Mouse (Mus musculus): ENCODE measurements around the gene Tlcd1. TPM values are rescaled to one million over a fixed set of nuclear protein-coding genes. Genes with fewer than 3 reads are reported as not detected.

The Tlcd1 gene
- polyA plus RNA-seq, 2 experiments = 44.9 to 69.6 TPM

DNA sequence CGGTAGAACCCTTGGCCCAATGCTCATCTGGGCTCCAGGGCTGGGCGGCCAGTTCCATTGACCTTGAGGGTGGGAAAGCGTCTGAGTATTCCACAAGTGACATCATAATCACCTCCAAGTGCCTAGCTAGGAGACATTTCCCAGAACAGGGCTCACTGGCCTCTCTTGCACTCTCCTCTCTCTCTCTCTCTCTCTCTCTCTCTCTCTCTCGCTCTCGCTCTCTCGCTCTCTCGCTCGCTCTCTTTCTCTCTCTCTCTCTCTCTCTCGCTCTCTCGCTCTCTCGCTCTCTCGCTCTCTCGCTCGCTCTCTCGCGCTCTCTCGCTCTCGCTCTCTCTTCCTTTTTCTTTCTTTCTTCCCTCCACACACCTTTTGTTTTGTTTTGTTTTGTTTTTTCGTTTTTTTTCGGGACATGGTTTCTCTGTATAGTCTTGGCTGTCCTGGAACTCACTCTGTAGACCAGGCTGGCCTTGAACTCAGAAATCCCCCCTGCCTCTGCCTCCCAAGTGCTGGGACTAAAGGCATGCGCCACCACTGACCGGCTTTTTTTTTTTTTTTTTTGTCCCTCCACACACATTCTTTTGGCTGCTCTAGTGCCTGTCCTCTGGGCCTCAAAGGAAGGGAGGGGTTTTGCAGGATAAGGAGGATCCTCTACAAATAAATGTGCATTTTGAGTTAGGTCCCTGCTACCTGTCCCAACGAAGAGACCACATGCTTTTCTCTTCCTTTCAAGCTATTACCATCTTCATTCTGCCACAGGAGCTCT, 18.8 kb downstream of the Tlcd1 start:
- Histone ChIP-seq H3K27ac (no peak overlapping the region), H3K4me1 (replicated peaks; ENCODE audit: control insufficient read depth in 2 of 2, insufficient read depth in 2 of 2, low read length in 1 of 2) (peaks cover 0 to 3% of the 10 kb centered on the region in 2 experiments; a peak in 2 of 4 replicates), H3K36me3 (replicated peaks; ENCODE audit: control insufficient read depth, insufficient read depth, low read depth) (no peaks in the 10 kb centered on the region), H3K9ac (replicated peaks) (no peak overlapping the region), H3K4me2 (ENCODE audit: low read depth) (peak overlapping the region; percentile 75), H3K27me3 (ENCODE audit: control insufficient read depth, insufficient read depth, low read length) (peaks cover 12% of the 10 kb centered on the region), H3K9me3 (ENCODE audit: control insufficient read depth, low read length) (no peaks in the 10 kb centered on the region), H3K4me3 (ENCODE audit: insufficient read depth in 1 of 2, low read depth in 2 of 2, low read length in 2 of 2) (peak overlapping the region; percentile 56 to 88)
- no peak for ATAC-seq (ENCODE audit: insufficient read depth)
- no peak for DNase-seq (ENCODE audit: low read depth in 3 of 3, low spot score in 3 of 3)
- 59% methylated on average over 23 of the region's 23 CpGs for WGBS (ENCODE audit: insufficient replicate concordance)
- TF ChIP-seq CTCF (IDR thresholded peaks at IDR 0.05; ENCODE audit: low read depth) = no peak
- no peak for TF ChIP-seq EP300 (IDR thresholded peaks at IDR 0.05; ENCODE audit: low read depth)

DNA sequence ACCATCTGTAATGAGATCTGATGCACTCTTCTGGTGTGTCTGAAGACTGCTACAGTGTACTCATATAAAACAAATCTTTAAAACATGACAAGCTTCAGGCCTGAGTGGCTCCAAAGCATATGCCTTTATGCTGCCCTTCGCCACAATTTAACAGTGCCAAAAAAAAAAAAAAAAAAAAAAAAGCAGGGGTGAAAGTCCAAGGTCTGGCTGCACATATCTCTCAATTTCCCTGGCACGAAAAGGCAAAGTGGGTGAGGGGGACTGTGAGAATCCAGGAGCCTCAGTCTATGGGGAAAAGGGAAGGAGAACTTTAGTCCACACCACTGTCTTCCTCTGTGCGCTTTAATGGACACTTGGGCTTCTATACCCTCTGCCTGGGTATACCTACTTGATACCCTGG, 25.9 kb downstream of the Tlcd1 start:
- H3K9ac ChIP-seq (replicated peaks) = no peak overlapping the region
- no peaks in the 10 kb centered on the region for H3K4me1 ChIP-seq (replicated peaks; ENCODE audit: control insufficient read depth in 2 of 2, insufficient read depth in 2 of 2, low read length in 1 of 2)
- H3K9me3 ChIP-seq (ENCODE audit: control insufficient read depth, low read length) = no peaks in the 10 kb centered on the region
- DNase-seq (ENCODE audit: low read depth in 3 of 3, low spot score in 3 of 3) (no peak), ATAC-seq (ENCODE audit: insufficient read depth) (no peak)
- H3K36me3 ChIP-seq (replicated peaks; ENCODE audit: control insufficient read depth, insufficient read depth, low read depth) = peaks cover 11% of the 10 kb centered on the region
- 64% methylated on average over 3 of the region's 3 CpGs for WGBS (ENCODE audit: insufficient replicate concordance)
- H3K27ac ChIP-seq = no peak overlapping the region
- H3K4me2 ChIP-seq (ENCODE audit: low read depth) = no peak overlapping the region
- no peak overlapping the region for H3K4me3 ChIP-seq (ENCODE audit: insufficient read depth in 1 of 2, low read depth in 2 of 2, low read length in 2 of 2)
- no peaks in the 10 kb centered on the region for H3K27me3 ChIP-seq (ENCODE audit: control insufficient read depth, insufficient read depth, low read length)
- TF ChIP-seq EP300 (IDR thresholded peaks at IDR 0.05; ENCODE audit: low read depth) = no peak
- TF ChIP-seq CTCF (IDR thresholded peaks at IDR 0.05; ENCODE audit: low read depth) = no peak

DNA sequence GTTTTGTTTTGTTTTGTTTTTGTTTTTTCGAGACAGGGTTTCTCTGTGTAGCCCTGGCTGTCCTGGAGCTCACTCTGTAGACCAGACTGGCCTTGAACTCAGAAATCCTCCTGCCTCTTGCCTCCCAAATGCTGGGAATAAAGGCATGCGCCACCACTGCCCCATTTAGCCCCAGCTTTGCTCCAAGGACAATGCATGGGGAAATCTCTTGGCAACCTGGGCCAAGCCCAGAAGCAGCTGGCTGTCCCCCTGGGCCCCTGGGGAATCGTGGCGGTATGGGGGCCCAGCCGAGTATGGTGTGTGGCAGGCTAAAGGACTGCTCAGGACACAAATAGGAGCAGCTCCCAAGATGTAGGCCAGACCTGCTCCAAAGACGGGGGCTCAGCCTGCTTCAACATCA, 27.8 kb downstream of the Tlcd1 start:
- Histone ChIP-seq H3K27ac (no peak overlapping the region), H3K36me3 (replicated peaks; ENCODE audit: control insufficient read depth, insufficient read depth, low read depth) (peaks cover 23% of the 10 kb centered on the region), H3K4me1 (replicated peaks; ENCODE audit: control insufficient read depth in 2 of 2, insufficient read depth in 2 of 2, low read length in 1 of 2) (no peaks in the 10 kb centered on the region), H3K9me3 (ENCODE audit: control insufficient read depth, low read length) (no peaks in the 10 kb centered on the region), H3K9ac (replicated peaks) (no peak overlapping the region), H3K4me3 (ENCODE audit: insufficient read depth in 1 of 2, low read depth in 2 of 2, low read length in 2 of 2) (no peak overlapping the region), H3K4me2 (ENCODE audit: low read depth) (no peak overlapping the region), H3K27me3 (ENCODE audit: control insufficient read depth, insufficient read depth, low read length) (no peaks in the 10 kb centered on the region)
- no peak for ATAC-seq (ENCODE audit: insufficient read depth)
- TF ChIP-seq EP300 (IDR thresholded peaks at IDR 0.05; ENCODE audit: low read depth) = no peak
- TF ChIP-seq CTCF (IDR thresholded peaks at IDR 0.05; ENCODE audit: low read depth) = 0 out of 2 replicates have a peak, but pooled peaks have one; percentile 1
- 80% methylated on average over 6 of the region's 6 CpGs for WGBS (ENCODE audit: insufficient replicate concordance)
- no peak for DNase-seq (ENCODE audit: low read depth in 3 of 3, low spot score in 3 of 3)

DNA sequence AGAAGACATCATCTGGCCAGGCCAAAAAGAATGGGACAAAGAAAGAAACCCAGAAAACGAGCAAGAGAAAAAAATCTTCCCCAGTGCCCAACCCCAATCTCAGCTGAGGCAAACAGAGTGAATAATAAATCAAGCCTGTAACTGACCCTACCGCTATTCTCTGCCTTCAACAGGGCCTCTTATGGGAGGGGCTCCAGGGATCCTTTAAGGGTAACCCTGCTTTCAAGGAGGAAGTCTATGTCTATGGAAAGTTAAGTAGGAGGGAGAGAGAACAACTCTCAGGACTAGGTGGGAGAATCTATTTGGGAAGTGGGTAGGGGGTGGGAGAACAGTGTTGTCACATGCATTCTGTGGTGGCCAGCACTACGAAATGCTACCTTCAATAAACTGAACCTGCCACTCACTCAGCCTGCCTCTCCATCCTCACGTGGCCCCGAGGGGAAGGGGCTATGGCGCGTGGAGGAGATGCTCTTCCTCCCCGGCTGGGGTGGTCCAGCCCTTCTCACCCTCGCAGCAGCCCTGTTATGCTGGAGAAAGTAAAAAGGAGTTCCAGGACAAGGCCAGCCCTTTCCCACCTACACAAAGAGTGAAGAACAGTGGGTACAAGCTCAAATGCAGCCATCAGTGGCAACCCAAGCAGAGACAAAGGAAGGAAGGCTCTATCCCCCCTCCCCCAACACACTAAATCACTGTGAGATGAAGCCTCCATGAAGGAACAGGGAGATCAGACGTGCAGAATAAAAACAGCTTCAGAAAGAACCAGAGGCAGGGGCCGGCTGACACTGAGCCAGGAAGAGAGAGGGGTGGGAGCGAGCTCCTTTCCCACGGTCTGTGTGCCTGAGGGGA, 29.1 kb downstream of the Tlcd1 start:
- ATAC-seq (ENCODE audit: insufficient read depth) (no peak), DNase-seq (ENCODE audit: low read depth in 3 of 3, low spot score in 3 of 3) (no peak)
- Histone ChIP-seq H3K4me3 (ENCODE audit: insufficient read depth in 1 of 2, low read depth in 2 of 2, low read length in 2 of 2) (no peak overlapping the region), H3K9me3 (ENCODE audit: control insufficient read depth, low read length) (no peaks in the 10 kb centered on the region), H3K36me3 (replicated peaks; ENCODE audit: control insufficient read depth, insufficient read depth, low read depth) (peaks cover 36% of the 10 kb centered on the region), H3K27me3 (ENCODE audit: control insufficient read depth, insufficient read depth, low read length) (no peaks in the 10 kb centered on the region), H3K4me2 (ENCODE audit: low read depth) (no peak overlapping the region), H3K4me1 (replicated peaks; ENCODE audit: control insufficient read depth in 2 of 2, insufficient read depth in 2 of 2, low read length in 1 of 2) (no peaks in the 10 kb centered on the region), H3K9ac (replicated peaks) (no peak overlapping the region), H3K27ac (no peak overlapping the region)
- 75% methylated on average over 13 of the region's 13 CpGs for WGBS (ENCODE audit: insufficient replicate concordance)
- no peak for TF ChIP-seq EP300 (IDR thresholded peaks at IDR 0.05; ENCODE audit: low read depth)
- no peak for TF ChIP-seq CTCF (IDR thresholded peaks at IDR 0.05; ENCODE audit: low read depth)

DNA sequence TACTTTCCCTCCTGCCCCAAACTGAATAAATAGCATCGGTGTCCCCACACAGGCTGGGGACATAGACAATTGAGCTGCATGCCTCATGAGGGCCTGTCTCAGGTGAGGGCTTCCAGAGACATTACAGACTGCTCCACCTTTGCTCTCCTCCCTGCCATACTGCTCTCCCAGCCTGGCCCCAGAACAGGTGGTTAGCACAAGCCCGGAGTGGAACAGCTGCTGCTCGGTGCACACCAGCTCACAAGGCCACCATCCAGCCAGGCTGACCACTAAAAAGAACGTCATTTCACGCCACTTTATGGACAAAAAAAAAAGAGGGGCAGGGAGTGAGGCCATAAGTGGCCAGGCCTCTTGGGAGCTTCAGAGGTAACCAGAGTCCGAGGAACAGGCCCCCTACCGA, 30.7 kb downstream of the Tlcd1 start:
- Histone ChIP-seq H3K27me3 (ENCODE audit: control insufficient read depth, insufficient read depth, low read length) (no peaks in the 10 kb centered on the region), H3K9me3 (ENCODE audit: control insufficient read depth, low read length) (no peaks in the 10 kb centered on the region), H3K4me2 (ENCODE audit: low read depth) (no peak overlapping the region), H3K4me1 (replicated peaks; ENCODE audit: control insufficient read depth in 2 of 2, insufficient read depth in 2 of 2, low read length in 1 of 2) (no peaks in the 10 kb centered on the region), H3K27ac (no peak overlapping the region), H3K9ac (replicated peaks) (no peak overlapping the region), H3K4me3 (ENCODE audit: insufficient read depth in 1 of 2, low read depth in 2 of 2, low read length in 2 of 2) (no peak overlapping the region), H3K36me3 (replicated peaks; ENCODE audit: control insufficient read depth, insufficient read depth, low read depth) (peaks cover 51% of the 10 kb centered on the region)
- no peak for TF ChIP-seq CTCF (IDR thresholded peaks at IDR 0.05; ENCODE audit: low read depth)
- TF ChIP-seq EP300 (IDR thresholded peaks at IDR 0.05; ENCODE audit: low read depth) = no peak
- no peak for DNase-seq (ENCODE audit: low read depth in 3 of 3, low spot score in 3 of 3)
- 84% methylated on average over 7 of the region's 7 CpGs for WGBS (ENCODE audit: insufficient replicate concordance)
- no peak for ATAC-seq (ENCODE audit: insufficient read depth)

Data from liver, embryonic 14.5 days (tissue).